Mouse (Mus musculus) limb, embryonic 15.5 days (tissue): Measurements from ENCODE around the gene Sgms1. TPM values are rescaled to one million over a fixed set of nuclear protein-coding genes. Genes with fewer than 3 reads are reported as not detected.
"Not testable (repeated sequence)": the region's sequence is repeated elsewhere in the genome, so short reads cannot be mapped to it uniquely, and the experiment has no call there.

Source experiments
- ATAC-seq: fragments of 200-750 bp; cut with Nextera tagmentation; 2 replicates; pipeline ENCODE4 v1.8.0; 2017; ENCODE audit warnings: low read depth, moderate TSS enrichment; ENCODE audit not compliant: insufficient number of reproducible peaks, low FRiP score, low TSS enrichment
- H3K27ac ChIP-seq: fragments of 300-500 bp; sonication (generic); 2 replicates; pipeline ENCODE4 v1.5.1; 2015; ENCODE audit warnings: moderate library complexity, mild to moderate bottlenecking, inconsistent platforms
- H3K27me3 ChIP-seq: fragments of 300-500 bp; sonication (generic); 2 replicates; pipeline ENCODE4 v1.6.1; 2015; ENCODE audit warnings: inconsistent platforms
- H3K36me3 ChIP-seq: fragments of 300-500 bp; sonication (generic); 2 replicates; pipeline ENCODE4 v1.6.1; 2015; ENCODE audit warnings: inconsistent platforms
- H3K4me1 ChIP-seq: fragments of 300-500 bp; sonication (generic); 2 replicates; pipeline ENCODE4 v1.6.1; 2015; ENCODE audit warnings: inconsistent platforms
- H3K4me2 ChIP-seq: fragments of 300-500 bp; sonication (generic); 2 replicates; pipeline ENCODE4 v1.6.1; 2015; ENCODE audit warnings: mild to moderate bottlenecking, inconsistent platforms
- H3K4me3 ChIP-seq: fragments of 300-500 bp; sonication (generic); 2 replicates; pipeline ENCODE4 v1.5.1; 2015; ENCODE audit warnings: mild to moderate bottlenecking, inconsistent platforms
- H3K9ac ChIP-seq: fragments of 300-500 bp; sonication (generic); 2 replicates; pipeline ENCODE4 v1.6.1; 2015; ENCODE audit warnings: inconsistent platforms
- H3K9me3 ChIP-seq: fragments of 300-500 bp; sonication (generic); 2 replicates; pipeline ENCODE4 v1.6.1; 2016; ENCODE audit warnings: inconsistent platforms
- WGBS: fragments of 180-500 bp; shearing (Covaris S2); methylation state at CpG from one replicate; pipeline ENCODE4 v1.1.7; 2015; 5-methylcytosine and 5-hydroxymethylcytosine counted together
- polyA plus RNA-seq: library from polyadenylated mRNA; unstranded; fragments of >200 nt; fragmentation: Nextera tagmentation; extraction: Ambion mirVana; gene quantifications from 2 replicates; pipeline ENCODE4 v1.2.1, GENCODE M21; 2015

Gene Sgms1
- polyA plus RNA-seq, 1 experiment from 2014 or later = 45.6 TPM

- H3K27me3 ChIP-seq = no peaks in the 10 kb centered on the region
- H3K9ac ChIP-seq = no peak overlapping the region
- H3K4me2 ChIP-seq = no peak overlapping the region
- H3K9me3 ChIP-seq = no peaks in the 10 kb centered on the region
- peaks cover 26% of the 10 kb centered on the region for H3K4me1 ChIP-seq
- ATAC-seq = no peak
- H3K4me3 ChIP-seq = no peak overlapping the region
- 35% methylated on average over 12 of the region's 12 CpGs for WGBS
- H3K36me3 ChIP-seq = no peaks in the 10 kb centered on the region
- no peak overlapping the region for H3K27ac ChIP-seq
Measured at GRCm38 (mm10) chr19:32319531-32320365, 69.8 kb downstream of the Sgms1 start.

DNA sequence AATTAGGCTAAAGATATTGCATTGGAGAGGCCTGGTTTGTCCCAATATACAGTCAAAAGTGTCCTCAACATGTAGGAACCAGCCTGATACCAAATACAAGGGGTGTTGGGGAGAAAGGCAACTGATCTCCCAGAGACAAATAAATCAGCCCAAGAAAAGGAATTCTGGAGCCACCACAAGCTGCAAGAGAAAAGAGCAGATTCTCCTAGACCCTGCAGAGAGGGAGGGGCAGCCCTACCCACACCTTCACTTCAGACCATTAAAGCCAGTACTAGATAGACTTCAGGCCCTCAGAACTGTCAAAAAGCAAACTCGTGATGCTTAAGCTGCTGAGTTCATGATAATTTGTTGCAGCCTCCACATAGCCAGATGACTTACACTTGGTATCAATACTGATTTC lies 70.5 kb downstream of the Sgms1 start:
- WGBS = 44% methylated on average over 1 of the region's 1 CpGs
- Histone ChIP-seq H3K27ac (no peak overlapping the region), H3K36me3 (no peaks in the 10 kb centered on the region), H3K4me1 (peaks cover 22% of the 10 kb centered on the region), H3K27me3 (no peaks in the 10 kb centered on the region), H3K9ac (no peak overlapping the region), H3K9me3 (no peaks in the 10 kb centered on the region), H3K4me2 (no peak overlapping the region), H3K4me3 (no peak overlapping the region)
- no peak for ATAC-seq

GRCm38 (mm10) chr19:32317347-32317746 lies 72.2 kb downstream of the Sgms1 start:
- not testable (repeated sequence) for H3K9me3 ChIP-seq, H3K27me3 ChIP-seq, ATAC-seq, H3K4me2 ChIP-seq, H3K36me3 ChIP-seq, H3K27ac ChIP-seq, H3K9ac ChIP-seq, H3K4me3 ChIP-seq
- 97% methylated on average over 1 of the region's 1 CpGs for WGBS
- peaks cover 15% of the 10 kb centered on the region for H3K4me1 ChIP-seq

GRCm38 (mm10) chr19:32313304-32313703 lies 76.2 kb downstream of the Sgms1 start:
- no peak overlapping the region for H3K4me3 ChIP-seq
- no peak overlapping the region for H3K9ac ChIP-seq
- no peaks in the 10 kb centered on the region for H3K27me3 ChIP-seq
- WGBS = 82% methylated on average over 4 of the region's 4 CpGs
- no peak overlapping the region for H3K27ac ChIP-seq
- 0 out of 2 replicates have a peak, but pooled peaks cover 3% of the 10 kb centered on the region for H3K4me1 ChIP-seq
- no peak overlapping the region for H3K4me2 ChIP-seq
- H3K36me3 ChIP-seq = no peaks in the 10 kb centered on the region
- no peaks in the 10 kb centered on the region for H3K9me3 ChIP-seq
- ATAC-seq = no peak

- Histone ChIP-seq H3K36me3 (no peaks in the 10 kb centered on the region), H3K4me3 (no peak overlapping the region), H3K9me3 (no peaks in the 10 kb centered on the region), H3K9ac (no peak overlapping the region), H3K4me2 (no peak overlapping the region), H3K4me1 (0 out of 2 replicates have a peak, but pooled peaks cover 3% of the 10 kb centered on the region), H3K27ac (no peak overlapping the region), H3K27me3 (no peaks in the 10 kb centered on the region)
- no peak for ATAC-seq
- 92% methylated on average over 5 of the region's 5 CpGs for WGBS
Measured at GRCm38 (mm10) chr19:32311762-32312161, 77.8 kb downstream of the Sgms1 start.

- Histone ChIP-seq H3K36me3 (no peaks in the 10 kb centered on the region), H3K27me3 (no peaks in the 10 kb centered on the region), H3K4me3 (no peak overlapping the region), H3K27ac (no peak overlapping the region), H3K9ac (no peak overlapping the region), H3K4me1 (0 out of 2 replicates have a peak, but pooled peaks cover 1% of the 10 kb centered on the region), H3K4me2 (no peak overlapping the region), H3K9me3 (no peaks in the 10 kb centered on the region)
- ATAC-seq = no peak
- 93% methylated on average over 3 of the region's 3 CpGs for WGBS
Measured at GRCm38 (mm10) chr19:32311063-32311462, 78.5 kb downstream of the Sgms1 start.

GRCm38 (mm10) chr19:32310483-32310882 lies 79.0 kb downstream of the Sgms1 start:
- WGBS = 93% methylated on average over 5 of the region's 5 CpGs

GRCm38 (mm10) chr19:32309346-32309745 lies 80.2 kb downstream of the Sgms1 start:
- no peaks in the 10 kb centered on the region for H3K9me3 ChIP-seq
- no peak overlapping the region for H3K4me2 ChIP-seq
- no peak overlapping the region for H3K4me3 ChIP-seq
- no peaks in the 10 kb centered on the region for H3K36me3 ChIP-seq
- 71% methylated on average over 3 of the region's 3 CpGs for WGBS
- H3K27ac ChIP-seq = no peak overlapping the region
- peaks cover 7% of the 10 kb centered on the region for H3K4me1 ChIP-seq
- no peaks in the 10 kb centered on the region for H3K27me3 ChIP-seq
- no peak for ATAC-seq
- no peak overlapping the region for H3K9ac ChIP-seq

More at GRCm38 (mm10) chr19:32310483-32310882, 79.0 kb downstream of the Sgms1 start:
- H3K4me2 ChIP-seq = no peak overlapping the region
- no peak overlapping the region for H3K27ac ChIP-seq
- H3K9me3 ChIP-seq = no peaks in the 10 kb centered on the region
- H3K4me1 ChIP-seq = no peaks in the 10 kb centered on the region
- no peak overlapping the region for H3K4me3 ChIP-seq
- no peaks in the 10 kb centered on the region for H3K27me3 ChIP-seq
- no peak for ATAC-seq
- no peak overlapping the region for H3K9ac ChIP-seq
- H3K36me3 ChIP-seq = no peaks in the 10 kb centered on the region

DNA sequence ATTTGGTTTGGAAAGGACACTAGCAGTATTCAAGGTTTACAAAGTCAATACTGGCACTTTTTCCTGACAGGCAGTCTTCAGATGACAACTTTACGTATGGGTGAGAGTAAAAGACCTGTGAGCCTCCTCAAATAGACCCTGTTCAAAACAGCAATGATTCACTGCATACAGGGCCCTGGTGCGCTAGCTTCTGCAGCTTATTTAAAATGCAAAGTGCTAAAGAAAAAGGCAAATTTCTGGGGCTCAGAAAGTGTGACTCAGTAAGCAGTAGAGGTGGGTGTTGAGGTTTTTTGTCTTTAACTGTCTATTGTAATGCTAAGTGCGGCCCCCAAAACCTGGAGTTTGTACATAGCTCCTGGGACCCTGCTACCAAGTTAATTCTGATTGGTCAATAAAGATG lies 81.2 kb downstream of the Sgms1 start:
- Histone ChIP-seq H3K4me3 (no peak overlapping the region), H3K4me1 (peaks cover 11% of the 10 kb centered on the region), H3K9ac (no peak overlapping the region), H3K27ac (no peak overlapping the region), H3K27me3 (no peaks in the 10 kb centered on the region), H3K36me3 (no peaks in the 10 kb centered on the region), H3K9me3 (no peaks in the 10 kb centered on the region), H3K4me2 (no peak overlapping the region)
- whole genome bisulfite sequencing = 91% methylated on average over 3 of the region's 3 CpGs
- ATAC-seq = no peak

GRCm38 (mm10) chr19:32304898-32305297 lies 84.6 kb downstream of the Sgms1 start:
- H3K4me3 ChIP-seq = no peak overlapping the region
- H3K27ac ChIP-seq = peak overlapping the region; percentile 68
- WGBS = 45% methylated on average over 4 of the region's 4 CpGs
- no peaks in the 10 kb centered on the region for H3K27me3 ChIP-seq
- H3K4me1 ChIP-seq = peaks cover 11% of the 10 kb centered on the region
- no peak overlapping the region for H3K4me2 ChIP-seq
- H3K9ac ChIP-seq = no peak overlapping the region
- ATAC-seq = 0 out of 2 replicates have a peak, but pooled peaks have one; percentile 58
- H3K36me3 ChIP-seq = no peaks in the 10 kb centered on the region
- no peaks in the 10 kb centered on the region for H3K9me3 ChIP-seq

GRCm38 (mm10) chr19:32304008-32304873 lies 85.3 kb downstream of the Sgms1 start:
- 54% methylated on average over 9 of the region's 9 CpGs for WGBS
- H3K4me2 ChIP-seq = no peak overlapping the region
- peak overlapping the region; percentile 68 for H3K27ac ChIP-seq
- no peak overlapping the region for H3K4me3 ChIP-seq
- H3K36me3 ChIP-seq = no peaks in the 10 kb centered on the region
- H3K9ac ChIP-seq = no peak overlapping the region
- no peaks in the 10 kb centered on the region for H3K9me3 ChIP-seq
- H3K4me1 ChIP-seq = peaks cover 11% of the 10 kb centered on the region
- ATAC-seq = no peak
- no peaks in the 10 kb centered on the region for H3K27me3 ChIP-seq

DNA sequence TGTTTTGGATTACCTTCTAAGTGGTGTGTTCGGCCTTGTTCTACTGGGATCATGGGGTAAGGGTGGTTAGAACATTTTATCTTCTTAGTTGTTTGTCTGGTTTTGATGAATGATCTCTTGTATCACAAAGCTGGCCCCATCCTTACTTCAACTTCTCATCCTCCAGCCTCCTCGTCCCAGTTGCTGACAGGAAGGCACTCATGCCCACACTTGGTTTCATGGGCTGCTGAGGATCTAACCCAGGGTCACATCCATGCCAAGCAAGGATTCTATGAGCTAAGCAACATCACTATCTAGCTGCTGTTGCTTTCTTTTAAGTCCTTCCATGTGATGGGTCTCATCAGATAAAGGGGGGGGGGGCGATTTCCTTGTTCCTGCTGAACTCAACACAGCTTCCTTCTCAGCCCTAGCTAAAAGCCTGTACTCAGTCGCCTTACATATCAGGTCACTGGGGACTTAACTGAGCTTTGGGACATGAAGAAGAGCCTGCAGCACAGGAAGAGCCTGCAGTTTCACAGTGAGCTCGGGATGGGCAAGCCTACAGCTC lies 86.6 kb downstream of the Sgms1 start:
- Histone ChIP-seq H3K36me3 (no peaks in the 10 kb centered on the region), H3K4me2 (no peak overlapping the region)
- 87% methylated on average over 5 of the region's 5 CpGs for WGBS

More for the DNA sequence above, 86.6 kb downstream of the Sgms1 start:
- Histone ChIP-seq H3K27ac (no peak overlapping the region), H3K27me3 (no peaks in the 10 kb centered on the region), H3K4me3 (no peak overlapping the region), H3K9me3 (no peaks in the 10 kb centered on the region), H3K9ac (no peak overlapping the region), H3K4me1 (peaks cover 11% of the 10 kb centered on the region)
- no peak for ATAC-seq
